Mouse (Mus musculus) CH12.LX (cell line): ENCODE data around the gene Olfr883. TPM values are rescaled to one million over a fixed set of nuclear protein-coding genes. Genes with fewer than 3 reads are reported as not detected.

Experiments used
- DNase-seq: peaks from one replicate; pipeline ENCODE4 v3.0.0-alpha.2; 2013; ENCODE audit errors: extremely low read depth
- H3K27ac ChIP-seq: 2 replicates; pipeline ENCODE4 v1.5.1; 2012; ENCODE audit warnings: low read depth, mild to moderate bottlenecking, control low read depth, moderate library complexity; ENCODE audit not compliant: insufficient read depth
- H3K27me3 ChIP-seq: replicated peaks from 2 replicates; pipeline ENCODE3; 2012; ENCODE audit warnings: inconsistent platforms
- H3K36me3 ChIP-seq, 2 experiments: replicated peaks in 1 of 2; 2 replicates each; pipeline versions ENCODE3 to v1.6.1; 2012; ENCODE audit warnings: inconsistent platforms in 1 of 2, low read length in 1 of 2, mild to moderate bottlenecking in 1 of 2, mixed read lengths in 1 of 2, moderate library complexity in 1 of 2; ENCODE audit not compliant: control insufficient read depth in 1 of 2, insufficient read depth in 1 of 2
- H3K4me1 ChIP-seq, 2 experiments: 2 replicates each; pipeline ENCODE4 v1.6.1; 2012; ENCODE audit warnings: inconsistent platforms in 1 of 2, moderate library complexity in 1 of 2; ENCODE audit not compliant: insufficient read depth in 2 of 2, control insufficient read depth in 1 of 2
- H3K4me2 ChIP-seq: 2 replicates; pipeline ENCODE4 v1.6.1; 2012; ENCODE audit warnings: low read depth, mild to moderate bottlenecking, control low read depth; ENCODE audit not compliant: poor library complexity, insufficient read depth, severe bottlenecking
- H3K4me3 ChIP-seq, 3 experiments: fragments of 150-350 bp in 1 of 3; sonication (generic) in 1 of 3; replicated peaks in 1 of 3; 2 replicates each; pipeline versions ENCODE3 to v1.5.1; 2011 to 2012; ENCODE audit warnings: low read depth in 2 of 3, low read length in 2 of 3, mild to moderate bottlenecking in 2 of 3, moderate library complexity in 2 of 3, control low read depth in 1 of 3, improper control_type of control experiment in 1 of 3, inconsistent platforms in 1 of 3, mixed read lengths in 1 of 3; ENCODE audit not compliant: poor library complexity in 1 of 3
- H3K79me2 ChIP-seq: replicated peaks from 2 replicates; pipeline ENCODE4 v1.6.1; 2012; ENCODE audit warnings: mild to moderate bottlenecking, moderate library complexity; ENCODE audit not compliant: control insufficient read depth, poor library complexity, insufficient read depth, severe bottlenecking; ENCODE audit errors: extremely low read depth
- H3K9ac ChIP-seq: 2 replicates; pipeline ENCODE4 v1.6.1; 2012; ENCODE audit warnings: low read depth, mild to moderate bottlenecking, control low read depth, moderate library complexity; ENCODE audit not compliant: insufficient read depth
- H3K9me3 ChIP-seq: replicated peaks from 2 replicates; pipeline ENCODE3; 2012; ENCODE audit warnings: low read length, inconsistent platforms, mixed read lengths
- GABPA ChIP-seq: IDR thresholded peaks from 2 replicates; pipeline ENCODE4 v1.6.1; 2012; ENCODE audit warnings: low read depth, low read length, improper control_type of control experiment, inconsistent platforms; ENCODE audit not compliant: insufficient replicate concordance
- MAX ChIP-seq: IDR thresholded peaks from 2 replicates; pipeline ENCODE4 v1.6.1; 2011; ENCODE audit warnings: low read length, improper control_type of control experiment
- ZKSCAN1 ChIP-seq: IDR thresholded peaks from 2 replicates; pipeline ENCODE4 v1.6.1; 2012; ENCODE audit warnings: low read depth, inconsistent platforms, low read length, improper control_type of control experiment, borderline replicate concordance
- ZNF384 ChIP-seq: IDR thresholded peaks from 2 replicates; pipeline ENCODE4 v1.6.1; 2012; ENCODE audit warnings: low read depth, low read length, improper control_type of control experiment, inconsistent platforms
- dilution Hi-C: fragments of 300-500 bp; cut with MboI; formaldehyde crosslinking; loops from 2 replicates; pipeline ENCODE4 v1.14.3; 2020; ENCODE audit warnings: low sequenced_read_pairs; ENCODE audit not compliant: extremely low pct_unique_long_range_greater_than_20kb, extremely low pct_ligation_motif_present
- in situ Hi-C: fragments of 300-500 bp; cut with MboI; formaldehyde crosslinking; loops from 3 replicates; pipeline ENCODE4 v1.14.3; 2019; ENCODE audit warnings: low sequenced_read_pairs, low pct_ligation_motif_present, low pct_unique_long_range_greater_than_20kb, mixed read lengths
- polyA plus RNA-seq: library from polyadenylated mRNA; unstranded; fragments of >175 nt; gene quantifications from 2 replicates; pipeline ENCODE4 v1.2.1, GENCODE M21; 2012; ENCODE audit warnings: low read depth; ENCODE audit not compliant: insufficient read length
- total RNA-seq, 2 experiments: library from RNA; depleted of rRNA; stranded (reverse); fragments of 300-350 nt in 1 of 2; fragments of >200 nt in 1 of 2; gene quantifications; 2 replicates each; pipeline ENCODE4 v1.2.3; 2012 to 2014

Gene Olfr883
- total and polyA plus RNA-seq, 3 experiments = not detected

DNA sequence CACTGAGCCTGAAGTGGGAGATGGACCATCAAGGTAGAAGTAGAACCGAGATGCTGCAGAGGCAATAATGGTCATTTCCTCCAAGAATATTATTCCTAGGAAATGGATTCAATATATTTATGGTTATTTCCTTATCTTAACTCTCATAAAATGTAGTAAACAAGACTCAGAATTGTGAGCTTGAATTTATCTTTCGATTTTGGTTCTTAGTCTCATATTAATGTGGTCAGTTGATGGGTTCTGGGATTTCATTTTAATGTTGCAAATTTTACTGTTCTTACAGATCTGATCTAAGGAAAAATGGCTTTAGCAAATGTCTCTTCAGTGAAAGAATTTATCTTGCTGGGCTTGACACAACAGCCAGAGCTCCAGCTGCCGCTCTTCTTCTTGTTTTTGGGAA is 35.4 kb downstream of the Olfr883 start, which contains the start of gene Olfr885:
TSS of gene Olfr885 (plus strand) at position 301 of the 400 bp plus-strand sequence.
- in situ Hi-C loops = no loop called here
- H3K4me2 ChIP-seq = no peak within 1 kb of the TSS
- H3K36me3 ChIP-seq = no peaks in the 10 kb centered on the region
- no peaks in the 10 kb centered on the region for H3K4me1 ChIP-seq
- dilution Hi-C loops = no loop called here
- no peaks in the 10 kb centered on the region for H3K79me2 ChIP-seq
- TF ChIP-seq ZNF384 (no peak), ZKSCAN1 (no peak), GABPA (no peak), MAX (no peak)
- DNase-seq = no peak
- H3K9ac ChIP-seq = no peak within 1 kb of the TSS
- H3K27ac ChIP-seq = no peak within 1 kb of the TSS
- H3K9me3 ChIP-seq = no peaks in the 10 kb centered on the region
- H3K27me3 ChIP-seq = no peaks in the 10 kb centered on the region
- no peak within 1 kb of the TSS for H3K4me3 ChIP-seq

Other genes with a start within 250 kb of the Olfr883 start
- gene Olfr876, start 222.8 kb upstream of the Olfr883 start, total RNA-seq (2012; rRNA removed) = not detected in 2 replicates
- not detected in 2 replicates for gene Olfr876, start 222.8 kb upstream of the Olfr883 start, total RNA-seq (2014; rRNA removed)
- gene Olfr876, start 222.8 kb upstream of the Olfr883 start, polyA plus RNA-seq = not detected in 2 replicates
- gene Olfr877, start 171.5 kb upstream of the Olfr883 start, total RNA-seq (2012; rRNA removed) = not detected in 2 replicates
- not detected in 2 replicates for gene Olfr877, start 171.5 kb upstream of the Olfr883 start, total RNA-seq (2014; rRNA removed)
- gene Olfr877, start 171.5 kb upstream of the Olfr883 start, polyA plus RNA-seq = not detected in 2 replicates
- gene Olfr145, start 129.1 kb upstream of the Olfr883 start, total RNA-seq (2012; rRNA removed) = not detected in 2 replicates
- gene Olfr145, start 129.1 kb upstream of the Olfr883 start, total RNA-seq (2014; rRNA removed) = not detected in 2 replicates
- gene Olfr145, start 129.1 kb upstream of the Olfr883 start, polyA plus RNA-seq = not detected in 2 replicates
- gene Olfr878, start 108.0 kb upstream of the Olfr883 start, total RNA-seq (2012; rRNA removed) = not detected in 2 replicates
- gene Olfr878, start 108.0 kb upstream of the Olfr883 start, total RNA-seq (2014; rRNA removed) = not detected in 2 replicates
- not detected in 2 replicates for gene Olfr878, start 108.0 kb upstream of the Olfr883 start, polyA plus RNA-seq
- not detected in 2 replicates for gene Olfr881, start 34.0 kb upstream of the Olfr883 start, total RNA-seq (2012; rRNA removed)
- gene Olfr881, start 34.0 kb upstream of the Olfr883 start, total RNA-seq (2014; rRNA removed) = not detected in 2 replicates
- gene Olfr881, start 34.0 kb upstream of the Olfr883 start, polyA plus RNA-seq = not detected in 2 replicates
- not detected in 2 replicates for gene Olfr884, start 20.7 kb downstream of the Olfr883 start, total RNA-seq (2012; rRNA removed)
- not detected in 2 replicates for gene Olfr884, start 20.7 kb downstream of the Olfr883 start, total RNA-seq (2014; rRNA removed)
- gene Olfr884, start 20.7 kb downstream of the Olfr883 start, polyA plus RNA-seq = not detected in 2 replicates
- gene Olfr885, start 35.5 kb downstream of the Olfr883 start, total RNA-seq (2012; rRNA removed) = not detected in 2 replicates
- gene Olfr885, start 35.5 kb downstream of the Olfr883 start, total RNA-seq (2014; rRNA removed) = not detected in 2 replicates
- not detected in 2 replicates for gene Olfr885, start 35.5 kb downstream of the Olfr883 start, polyA plus RNA-seq
- not detected in 2 replicates for gene Olfr887, start 58.3 kb downstream of the Olfr883 start, total RNA-seq (2012; rRNA removed)
- not detected in 2 replicates for gene Olfr887, start 58.3 kb downstream of the Olfr883 start, total RNA-seq (2014; rRNA removed)
- gene Olfr887, start 58.3 kb downstream of the Olfr883 start, polyA plus RNA-seq = not detected in 2 replicates
- gene Olfr888, start 82.3 kb downstream of the Olfr883 start, total RNA-seq (2012; rRNA removed) = not detected in 2 replicates
- not detected in 2 replicates for gene Olfr888, start 82.3 kb downstream of the Olfr883 start, total RNA-seq (2014; rRNA removed)
- gene Olfr888, start 82.3 kb downstream of the Olfr883 start, polyA plus RNA-seq = not detected in 2 replicates
- 0.04 and 0.21 TPM in 2 replicates for gene Olfr889, start 89.4 kb downstream of the Olfr883 start, total RNA-seq (2012; rRNA removed)
- 0.04 TPM in 1 of 2 replicates, not detected in the other for gene Olfr889, start 89.4 kb downstream of the Olfr883 start, total RNA-seq (2014; rRNA removed)
- 0.22 and 0.27 TPM in 2 replicates for gene Olfr889, start 89.4 kb downstream of the Olfr883 start, polyA plus RNA-seq
- not detected in 2 replicates for gene Olfr890, start 116.7 kb downstream of the Olfr883 start, total RNA-seq (2012; rRNA removed)
- not detected in 2 replicates for gene Olfr890, start 116.7 kb downstream of the Olfr883 start, total RNA-seq (2014; rRNA removed)
- gene Olfr890, start 116.7 kb downstream of the Olfr883 start, polyA plus RNA-seq = not detected in 2 replicates
- gene Olfr891, start 155.0 kb downstream of the Olfr883 start, total RNA-seq (2012; rRNA removed) = not detected in 2 replicates
- gene Olfr891, start 155.0 kb downstream of the Olfr883 start, total RNA-seq (2014; rRNA removed) = not detected in 2 replicates
- not detected in 2 replicates for gene Olfr891, start 155.0 kb downstream of the Olfr883 start, polyA plus RNA-seq
- not detected in 2 replicates for gene Olfr893, start 182.6 kb downstream of the Olfr883 start, total RNA-seq (2012; rRNA removed)
- not detected in 2 replicates for gene Olfr893, start 182.6 kb downstream of the Olfr883 start, total RNA-seq (2014; rRNA removed)
- not detected in 2 replicates for gene Olfr893, start 182.6 kb downstream of the Olfr883 start, polyA plus RNA-seq
- not detected in 2 replicates for gene Olfr894, start 192.2 kb downstream of the Olfr883 start, total RNA-seq (2012; rRNA removed)
- not detected in 2 replicates for gene Olfr894, start 192.2 kb downstream of the Olfr883 start, total RNA-seq (2014; rRNA removed)
- not detected in 2 replicates for gene Olfr894, start 192.2 kb downstream of the Olfr883 start, polyA plus RNA-seq
- gene Olfr143, start 227.0 kb downstream of the Olfr883 start, total RNA-seq (2012; rRNA removed) = not detected in 2 replicates
- not detected in 2 replicates for gene Olfr143, start 227.0 kb downstream of the Olfr883 start, total RNA-seq (2014; rRNA removed)
- gene Olfr143, start 227.0 kb downstream of the Olfr883 start, polyA plus RNA-seq = not detected in 2 replicates
- not detected in 2 replicates for gene Olfr895, start 242.0 kb downstream of the Olfr883 start, total RNA-seq (2012; rRNA removed)
- not detected in 2 replicates for gene Olfr895, start 242.0 kb downstream of the Olfr883 start, total RNA-seq (2014; rRNA removed)
- not detected in 2 replicates for gene Olfr895, start 242.0 kb downstream of the Olfr883 start, polyA plus RNA-seq